Mouse (Mus musculus): ENCODE data around the gene Platr17. TPM values are rescaled to one million over a fixed set of nuclear protein-coding genes. Genes with fewer than 3 reads are reported as not detected.

Platr17 gene
- total RNA-seq, 2 experiments from 2014 or later = not detected

Small RNAs within 50 kb of the gene (microRNA-seq; reads per million reads assigned to microRNA genes)
- 0 reads per million in 2 experiments for gene Gm27740

Other genes starting within 250 kb of the Platr17 start
- 100 to 1,000 TPM; 129 to 152 TPM for gene Hnrnpm, start 218.3 kb upstream of the Platr17 start, total RNA-seq (2021)
- 10 to 100 TPM; 80.9 to 84.4 TPM for gene March2, start 186.5 kb upstream of the Platr17 start, total RNA-seq (2021)
- gene Rab11b, start 144.6 kb upstream of the Platr17 start, total RNA-seq (2021) = 100 to 1,000 TPM; 304 to 328 TPM
- gene Angptl4, start 123.3 kb upstream of the Platr17 start, total RNA-seq (2021) = 1 to 10 TPM; 3.8 to 4.0 TPM
- gene Kank3, start 94.6 kb upstream of the Platr17 start, total RNA-seq (2021) = 10 to 100 TPM; 27.8 to 35.8 TPM
- 100 to 1,000 TPM; 728 to 834 TPM for gene Rps28, start 80.6 kb upstream of the Platr17 start, total RNA-seq (2021)
- 100 to 1,000 TPM; 214 to 222 TPM for gene Ndufa7, start 80.6 kb upstream of the Platr17 start, total RNA-seq (2021)
- 10 to 100 TPM; 23.7 to 23.8 TPM for gene Cd320, start 62.0 kb upstream of the Platr17 start, total RNA-seq (2021)
- not detected for gene Gm7029, start 31.3 kb upstream of the Platr17 start, total RNA-seq (2021)
- gene Kifc1, start 14.5 kb upstream of the Platr17 start, total RNA-seq (2021) = 1 to 10 TPM; 1.9 to 2.1 TPM
- gene Daxx, start 4.3 kb downstream of the Platr17 start, total RNA-seq (2021) = 10 to 100 TPM; 27.4 to 27.9 TPM
- 10 to 100 TPM; 36.2 to 37.0 TPM for gene Tapbp, start 10.8 kb downstream of the Platr17 start, total RNA-seq (2021)
- 10 to 100 TPM; 27.7 to 29.6 TPM for gene Zbtb22, start 10.8 kb downstream of the Platr17 start, total RNA-seq (2021)
- 10 to 100 TPM; 53.4 to 72.7 TPM for gene Rgl2, start 24.4 kb downstream of the Platr17 start, total RNA-seq (2021)
- gene Pfdn6, start 35.2 kb downstream of the Platr17 start, total RNA-seq (2021) = 10 to 100 TPM; 95.7 to 97.8 TPM
- gene Wdr46, start 35.5 kb downstream of the Platr17 start, total RNA-seq (2021) = 10 to 100 TPM; 13.2 to 14.2 TPM
- gene B3galt4, start 46.4 kb downstream of the Platr17 start, total RNA-seq (2021) = 1 to 10 TPM; 6.0 to 6.6 TPM
- gene Vps52, start 50.7 kb downstream of the Platr17 start, total RNA-seq (2021) = 10 to 100 TPM; 85.0 to 95.9 TPM
- gene Rps18, start 50.9 kb downstream of the Platr17 start, total RNA-seq (2021) = 100 to 1,000 TPM; 311 to 351 TPM
- 10 to 100 TPM; 15.8 to 19.7 TPM for gene H2-K1, start 95.2 kb downstream of the Platr17 start, total RNA-seq (2021)
- 10 to 100 TPM; 37.1 to 44.3 TPM for gene Ring1, start 119.5 kb downstream of the Platr17 start, total RNA-seq (2021)
- gene H2-Ke6, start 122.9 kb downstream of the Platr17 start, total RNA-seq (2021) = 10 to 100 TPM; 54.3 to 63.9 TPM
- gene Slc39a7, start 126.5 kb downstream of the Platr17 start, total RNA-seq (2021) = 10 to 100 TPM; 94.3 to 95.5 TPM
- gene Rxrb, start 126.7 kb downstream of the Platr17 start, total RNA-seq (2021) = 10 to 100 TPM; 76.0 to 83.6 TPM
- 10 to 100 TPM; 23.5 to 25.3 TPM for gene Col11a2, start 134.3 kb downstream of the Platr17 start, total RNA-seq (2021)
- under 1 TPM; 0.42 to 0.45 TPM for gene H2-Oa, start 187.2 kb downstream of the Platr17 start, total RNA-seq (2021)
- gene H2-DMa, start 214.4 kb downstream of the Platr17 start, total RNA-seq (2021) = 10 to 100 TPM; 32.3 to 35.1 TPM
- 100 to 1,000 TPM; 196 to 216 TPM for gene Brd2, start 217.5 kb downstream of the Platr17 start, total RNA-seq (2021)
- gene H2-DMb2, start 238.2 kb downstream of the Platr17 start, total RNA-seq (2021) = under 1 TPM; 0.69 to 0.94 TPM
- gene H2-DMb1, start 247.9 kb downstream of the Platr17 start, total RNA-seq (2021) = 1 to 10 TPM; 1.8 to 3.4 TPM

All from layer of hippocampus, postnatal 25 days (tissue).